Mouse (Mus musculus) skeletal muscle tissue, adult 2 months (tissue): ENCODE measurements around the gene Ormdl2.
"Not testable (repeated sequence)": the region's sequence is repeated elsewhere in the genome, so short reads cannot be mapped to it uniquely, and the experiment has no call there.

Source experiments
- DNase-seq: peaks from one replicate; pipeline ENCODE4 v3.0.0-alpha.2; 2012; ENCODE audit warnings: low read depth, low spot score

The Ormdl2 gene

GRCm38 (mm10) chr10:128821358-128822056, at the start of gene Ormdl2:
TSS of gene Ormdl2 (minus strand) at chr10:128821645.
- peak; percentile 100 for DNase-seq

GRCm38 (mm10) chr10:128870341-128870740, 48.9 kb upstream of the Ormdl2 start:
- no peak for DNase-seq

GRCm38 (mm10) chr10:128866518-128866917, 45.1 kb upstream of the Ormdl2 start:
- no peak for DNase-seq

- no peak for DNase-seq
Measured at GRCm38 (mm10) chr10:128866042-128866441, 44.6 kb upstream of the Ormdl2 start.

- no peak for DNase-seq
Measured at GRCm38 (mm10) chr10:128861176-128861575, 39.7 kb upstream of the Ormdl2 start.

GRCm38 (mm10) chr10:128850339-128850738, 28.9 kb upstream of the Ormdl2 start:
- DNase-seq = no peak

- no peak for DNase-seq
Measured at GRCm38 (mm10) chr10:128848426-128848825, 27.0 kb upstream of the Ormdl2 start.

GRCm38 (mm10) chr10:128846664-128847063, 25.2 kb upstream of the Ormdl2 start:
- no peak for DNase-seq

GRCm38 (mm10) chr10:128845516-128845915, 24.1 kb upstream of the Ormdl2 start:
- DNase-seq = peak; percentile 11

- DNase-seq = no peak
Measured at GRCm38 (mm10) chr10:128843260-128843659, 21.8 kb upstream of the Ormdl2 start.

- no peak for DNase-seq
Measured at GRCm38 (mm10) chr10:128840612-128841011, 19.2 kb upstream of the Ormdl2 start.

GRCm38 (mm10) chr10:128839434-128839833, 18.0 kb upstream of the Ormdl2 start:
- no peak for DNase-seq

- DNase-seq = no peak
Measured at GRCm38 (mm10) chr10:128837400-128837799, 16.0 kb upstream of the Ormdl2 start.

- DNase-seq = no peak
Measured at GRCm38 (mm10) chr10:128823821-128824220, 2.4 kb upstream of the Ormdl2 start.

- not testable (repeated sequence) for DNase-seq
Measured at GRCm38 (mm10) chr10:128823087-128823486, 1.6 kb upstream of the Ormdl2 start.

- no peak for DNase-seq
Measured at GRCm38 (mm10) chr10:128822135-128822534, 690 bp upstream of the Ormdl2 start.

GRCm38 (mm10) chr10:128820217-128820616, 1.2 kb downstream of the Ormdl2 start:
- no peak for DNase-seq

GRCm38 (mm10) chr10:128817033-128817432, 4.4 kb downstream of the Ormdl2 start, which contains the start of gene Sarnp:
TSS of gene Sarnp (plus strand) at chr10:128817333.
- no peak for DNase-seq

- no peak for DNase-seq
Measured at GRCm38 (mm10) chr10:128807018-128807417, 14.4 kb downstream of the Ormdl2 start.

GRCm38 (mm10) chr10:128806086-128806485, 15.4 kb downstream of the Ormdl2 start:
- DNase-seq = no peak

GRCm38 (mm10) chr10:128805092-128806000, 16.1 kb downstream of the Ormdl2 start:
- peak; percentile 95 for DNase-seq

GRCm38 (mm10) chr10:128804271-128805091, 17.0 kb downstream of the Ormdl2 start, which contains the start of gene Tmem198b:
TSS of gene Tmem198b (minus strand) at chr10:128804370.
- peak; percentile 52 for DNase-seq
